In the genomic region with DNA sequence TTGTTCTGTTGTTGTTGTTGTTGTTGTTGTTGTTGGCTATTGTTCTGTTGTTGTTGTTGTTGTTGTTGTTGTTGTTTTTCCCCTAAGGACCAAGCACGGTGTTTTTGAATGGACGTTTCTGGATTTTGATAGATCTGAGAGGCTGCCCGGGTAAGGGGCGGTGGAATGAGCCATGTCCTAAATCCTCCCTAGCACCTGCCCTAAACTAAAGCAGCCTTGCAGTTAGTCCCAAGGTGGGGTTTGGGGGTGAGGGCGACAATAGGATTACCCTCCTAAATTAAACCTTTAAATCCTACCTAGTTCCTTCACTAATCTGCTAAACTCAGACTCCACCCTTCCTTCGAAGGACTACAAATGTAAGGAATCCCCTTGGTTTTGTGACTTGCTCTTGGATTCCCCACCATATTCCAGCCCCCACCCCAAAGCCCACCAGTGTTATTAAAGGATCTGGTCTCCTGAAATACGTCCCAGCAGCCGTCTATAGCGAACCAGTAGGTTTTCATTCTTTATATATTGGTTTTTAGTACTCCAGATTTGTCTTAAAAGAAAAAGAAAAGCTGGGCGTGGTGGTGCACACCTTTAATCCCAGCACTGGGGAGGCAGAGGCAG, we compare ENCODE assay signal across 8 mouse cellular contexts. TPM values are rescaled to one million over a fixed set of nuclear protein-coding genes. Genes with fewer than 3 reads are reported as not detected.
DNase-seq lines count a peak whose midpoint lies in the region; ATAC-seq and TF ChIP-seq lines count a peak whose summit lies in the region.

No protein-coding gene starts in this region.

- no peak for TF ChIP-seq EP300 in heart, adult 2 months (IDR thresholded peaks at IDR 0.05; ENCODE audit: insufficient read depth, low read depth, low read length)

- peak overlapping the region; percentile 95 for H3K4me3 ChIP-seq in heart, adult 2 months
- H3K4me3 ChIP-seq in embryonic facial prominence, embryonic 12.5 days, result peak overlapping the region; percentile 67
- peak overlapping the region; percentile 86 for H3K4me3 ChIP-seq in intestine, embryonic 16.5 days (ENCODE audit: low read length)
- H3K4me3 ChIP-seq in midbrain, embryonic 16.5 days (ENCODE audit: low read depth, low read length), result peak overlapping the region; percentile 70

- TF ChIP-seq POLR2A in heart, adult 2 months (IDR thresholded peaks at IDR 0.05; ENCODE audit: insufficient read depth, low read depth, low read length), result no peak

- intact Hi-C loops in heart, adult 2 months (cut with DNase I), result no loop called here

- H3K27me3 ChIP-seq in heart, adult 2 months (ENCODE audit: control insufficient read depth, insufficient read depth, low read length), result no peaks in the 10 kb centered on the region
- H3K27me3 ChIP-seq in embryonic facial prominence, embryonic 12.5 days, result no peaks in the 10 kb centered on the region
- H3K27me3 ChIP-seq in intestine, embryonic 16.5 days (replicated peaks; ENCODE audit: control insufficient read depth, insufficient read depth, low read length), result no peaks in the 10 kb centered on the region
- H3K27me3 ChIP-seq in midbrain, embryonic 16.5 days (ENCODE audit: control insufficient read depth, insufficient read depth, low read depth, low read length), result no peaks in the 10 kb centered on the region

- H3K4me1 ChIP-seq in heart, adult 2 months (ENCODE audit: control insufficient read depth, insufficient read depth, low read length), result no peaks in the 10 kb centered on the region; the same call in 1 of the 2 replicates
- H3K4me1 ChIP-seq in embryonic facial prominence, embryonic 12.5 days, result peaks cover 17% of the 10 kb centered on the region
- H3K4me1 ChIP-seq in intestine, embryonic 16.5 days (ENCODE audit: control insufficient read depth, insufficient read depth, low read length), result peaks cover 13% of the 10 kb centered on the region
- H3K4me1 ChIP-seq in midbrain, embryonic 16.5 days (ENCODE audit: control insufficient read depth, insufficient read depth, low read length), result peaks cover 18% of the 10 kb centered on the region

- 33% methylated on average over 10 of the region's 10 CpGs for WGBS in heart, adult 2 months
- WGBS in embryonic facial prominence, embryonic 12.5 days, result 43% methylated on average over 10 of the region's 10 CpGs
- 36% methylated on average over 10 of the region's 10 CpGs for WGBS in intestine, embryonic 16.5 days
- WGBS in midbrain, embryonic 16.5 days, result 36% methylated on average over 10 of the region's 10 CpGs

- peak overlapping the region; percentile 94 for H3K27ac ChIP-seq in heart, adult 2 months
- no peak overlapping the region; the same call in 1 of the 2 replicates for H3K27ac ChIP-seq in embryonic facial prominence, embryonic 12.5 days
- H3K27ac ChIP-seq in intestine, embryonic 16.5 days (ENCODE audit: low read length), result peak overlapping the region; percentile 75
- peak overlapping the region; percentile 90 for H3K27ac ChIP-seq in midbrain, embryonic 16.5 days (ENCODE audit: low read length)

- H3K9ac ChIP-seq in heart, adult 2 months (ENCODE audit: low read depth, low read length), result peak overlapping the region; percentile 89
- peak overlapping the region; percentile 73 for H3K9ac ChIP-seq in embryonic facial prominence, embryonic 12.5 days
- H3K9ac ChIP-seq in intestine, embryonic 16.5 days (ENCODE audit: low read depth, low read length), result peak overlapping the region; percentile 88
- H3K9ac ChIP-seq in midbrain, embryonic 16.5 days (ENCODE audit: low read depth, low read length), result peak overlapping the region; percentile 86

- H3K79me2 ChIP-seq in heart, adult 2 months (replicated peaks; ENCODE audit: control insufficient read depth, insufficient read depth, low read length), result no peaks in the 10 kb centered on the region

- no peak for DNase-seq in heart, adult 2 months
- DNase-seq in heart, adult 8-10 months (ENCODE audit: low spot score), result no peak
- no peak for DNase-seq in layer of hippocampus, postnatal 25 days (ENCODE audit: extremely low spot score in 1 of 2, low spot score in 1 of 2)
- DNase-seq in left cerebral cortex, adult 9 months (ENCODE audit: low spot score in 2 of 2), result no peak

- H3K36me3 ChIP-seq in heart, adult 2 months (ENCODE audit: control insufficient read depth, insufficient read depth, low read length), result no peaks in the 10 kb centered on the region
- no peaks in the 10 kb centered on the region for H3K36me3 ChIP-seq in embryonic facial prominence, embryonic 12.5 days
- H3K36me3 ChIP-seq in intestine, embryonic 16.5 days (ENCODE audit: control insufficient read depth, insufficient read depth, low read length), result no peaks in the 10 kb centered on the region
- H3K36me3 ChIP-seq in midbrain, embryonic 16.5 days (ENCODE audit: control insufficient read depth, insufficient read depth, low read length), result no peaks in the 10 kb centered on the region

- H3K9me3 ChIP-seq in embryonic facial prominence, embryonic 12.5 days, result no peaks in the 10 kb centered on the region
- H3K9me3 ChIP-seq in intestine, embryonic 16.5 days (ENCODE audit: control insufficient read depth, low read length), result no peaks in the 10 kb centered on the region
- no peaks in the 10 kb centered on the region for H3K9me3 ChIP-seq in midbrain, embryonic 16.5 days (replicated peaks; ENCODE audit: control insufficient read depth, low read length, poor library complexity, severe bottlenecking)

- peak; percentile 20 for ATAC-seq in CD4-positive, CD25-positive, alpha-beta regulatory T cell, adult 4 months
- ATAC-seq in embryonic facial prominence, embryonic 12.5 days (ENCODE audit: insufficient number of reproducible peaks, insufficient read depth, low FRiP score, low TSS enrichment), result peak; percentile 78; the same call in 1 of the 2 replicates
- peak; percentile 73 for ATAC-seq in intestine, embryonic 16.5 days
- ATAC-seq in midbrain, embryonic 16.5 days, result peak; percentile 80

- no peak for TF ChIP-seq CTCF in heart, adult 2 months (IDR thresholded peaks at IDR 0.05)

- peak overlapping the region; percentile 84 for H3K4me2 ChIP-seq in embryonic facial prominence, embryonic 12.5 days (replicated peaks)
- peak overlapping the region; percentile 54 for H3K4me2 ChIP-seq in intestine, embryonic 16.5 days (ENCODE audit: low read depth, low read length)
- H3K4me2 ChIP-seq in midbrain, embryonic 16.5 days (ENCODE audit: low read length), result peak overlapping the region; percentile 81

RNA-seq across cellular contexts. Expression of a gene that starts 0.6 kb away (rescaled TPM):
- total RNA-seq in heart, adult 2 months (2021), result 1 to 10 TPM; 8.9 to 9.5 TPM
- polyA plus RNA-seq in heart, adult 2 months (2012; rRNA removed), result 2.9 TPM in 2 replicates
- total RNA-seq in heart, adult 8-10 months (2022), result 1 to 10 TPM; 6.9 to 8.0 (median 7.8) TPM
- 10 to 100 TPM; 23.0 to 25.8 TPM for polyA plus RNA-seq in CD4-positive, CD25-positive, alpha-beta regulatory T cell, adult 4 months (2017; shearing (Covaris generic))
- 66.4 and 72.4 TPM in 2 replicates for polyA plus RNA-seq in embryonic facial prominence, embryonic 12.5 days (2016; fragmentation: Nextera tagmentation; extraction: Ambion mirVana)
- polyA plus RNA-seq in intestine, embryonic 16.5 days (2015; fragmentation: Nextera tagmentation; extraction: Ambion mirVana), result 53.9 and 61.2 TPM in 2 replicates
- 28.2 and 32.0 TPM in 2 replicates for polyA plus RNA-seq in midbrain, embryonic 16.5 days (2015; fragmentation: Nextera tagmentation; extraction: Ambion mirVana)
- total RNA-seq in layer of hippocampus, postnatal 25 days (2021), result 10 to 100 TPM; 14.8 to 14.9 TPM

RNA-seq across cellular contexts. Expression of a gene that starts 44.0 kb away (rescaled TPM):
- 1 to 10 TPM; 4.6 to 5.1 TPM for total RNA-seq in heart, adult 2 months (2021)
- 1.5 and 2.1 TPM in 2 replicates for polyA plus RNA-seq in heart, adult 2 months (2012; rRNA removed)
- total RNA-seq in heart, adult 8-10 months (2022), result 1 to 10 TPM; 4.7 to 7.1 (median 5.6) TPM
- under 1 TPM; 0.08 to 0.51 TPM for polyA plus RNA-seq in CD4-positive, CD25-positive, alpha-beta regulatory T cell, adult 4 months (2017; shearing (Covaris generic))
- polyA plus RNA-seq in embryonic facial prominence, embryonic 12.5 days (2016; fragmentation: Nextera tagmentation; extraction: Ambion mirVana), result 73.6 and 78.6 TPM in 2 replicates
- polyA plus RNA-seq in intestine, embryonic 16.5 days (2015; fragmentation: Nextera tagmentation; extraction: Ambion mirVana), result 11.0 and 12.2 TPM in 2 replicates
- polyA plus RNA-seq in midbrain, embryonic 16.5 days (2015; fragmentation: Nextera tagmentation; extraction: Ambion mirVana), result 14.8 and 20.1 TPM in 2 replicates
- 10 to 100 TPM; 29.2 to 30.7 TPM for total RNA-seq in layer of hippocampus, postnatal 25 days (2021)

Comparison
In these comparisons a context has a peak if more than half of its experiments do, and no peak if none do; other contexts are left out.
1. ATAC-seq: peak in every context shown above with its lines; median percentile 80 in midbrain, embryonic 16.5 days; 78 in embryonic facial prominence, embryonic 12.5 days; 73 in intestine, embryonic 16.5 days; 20 in CD4-positive, CD25-positive, alpha-beta regulatory T cell, adult 4 months.